Mouse (Mus musculus) heart, postnatal 36 days (tissue): ENCODE results near the gene Orai3. TPM values are rescaled to one million over a fixed set of nuclear protein-coding genes. Genes with fewer than 3 reads are reported as not detected.
"Not testable (repeated sequence)": the region's sequence is repeated elsewhere in the genome, so short reads cannot be mapped to it uniquely, and the experiment has no call there.

Experiments
- DNase-seq, 2 experiments: peaks; one replicate each; pipeline ENCODE4 v3.0.0; 2021 to 2022
- intact Hi-C: fragments of 180-260 bp; cut with DNase I; formaldehyde crosslinking; loops from one replicate; pipeline ENCODE4 v1.15.1; 2025
- total RNA-seq, 2 experiments: library from RNA; stranded (reverse); gene quantifications; 2 replicates each; pipeline ENCODE4 v1.2.3; 2021

Gene Orai3
- total RNA-seq, 2 experiments from 2014 or later, result 22.1 to 22.6 TPM

GRCm38 (mm10) chr7:127761026-127761425, 8.6 kb upstream of the Orai3 start:
- intact Hi-C loops, result loop anchor here (1.0 to 10.0 kb wide), 2 partner anchors 86 to 276 kb away; no protein-coding TSS in a partner anchor
- peak; percentile 79 to 81 for DNase-seq

GRCm38 (mm10) chr7:127763642-127764041, 6.0 kb upstream of the Orai3 start:
- DNase-seq, result no peak
- intact Hi-C loops, result loop anchor here (10.0 kb wide), 1 partner anchor 279 kb away; no protein-coding TSS in a partner anchor

- intact Hi-C loops, result loop anchor here (2.0 to 10.0 kb wide), 3 partner anchors 53 to 281 kb away; partner anchors contain the start of genes Ccdc189, Ctf1 and Rnf40
Observed at GRCm38 (mm10) chr7:127765756-127766155, 3.9 kb upstream of the Orai3 start.

GRCm38 (mm10) chr7:127766851-127767609, 2.6 kb upstream of the Orai3 start:
- intact Hi-C loops, result loop anchor here (2.0 to 10.0 kb wide), 3 partner anchors 54 to 282 kb away; partner anchors contain the start of genes Ccdc189, Ctf1 and Rnf40
- no peak for DNase-seq

More at GRCm38 (mm10) chr7:127765756-127766155, 3.9 kb upstream of the Orai3 start:
- no peak for DNase-seq

GRCm38 (mm10) chr7:127767671-127768345, 1.8 kb upstream of the Orai3 start:
- no peak for DNase-seq
- intact Hi-C loops, result loop anchor here (2.0 to 10.0 kb wide), 3 partner anchors 55 to 283 kb away; partner anchors contain the start of genes Ccdc189, Ctf1 and Rnf40

GRCm38 (mm10) chr7:127768346-127768996, 1.1 kb upstream of the Orai3 start:
- peak; percentile 18 to 25 for DNase-seq
- intact Hi-C loops, result loop anchor here (5.0 to 10.0 kb wide), 2 partner anchors 181 to 284 kb away; partner anchors contain the start of genes Ccdc189 and Rnf40

- peak; percentile 93 to 96 for DNase-seq
- intact Hi-C loops, result loop anchor here (5.0 to 10.0 kb wide), 2 partner anchors 182 to 284 kb away; partner anchors contain the start of genes Ccdc189 and Rnf40
Observed at GRCm38 (mm10) chr7:127768997-127769593, 520 bp upstream of the Orai3 start.

- peak in 1 of 2 experiments; percentile 22 for DNase-seq
- intact Hi-C loops, result no loop called here
Observed at GRCm38 (mm10) chr7:127770039-127770905, 657 bp downstream of the Orai3 start.

GRCm38 (mm10) chr7:127771262-127771661, 1.6 kb downstream of the Orai3 start:
- intact Hi-C loops, result no loop called here
- no peak for DNase-seq

GRCm38 (mm10) chr7:127772080-127772479, 2.5 kb downstream of the Orai3 start:
- DNase-seq, result no peak
- intact Hi-C loops, result no loop called here

- intact Hi-C loops, result no loop called here
- DNase-seq, result no peak
Observed at GRCm38 (mm10) chr7:127772557-127772956, 2.9 kb downstream of the Orai3 start.

- intact Hi-C loops, result no loop called here
Observed at GRCm38 (mm10) chr7:127773664-127774384, 4.2 kb downstream of the Orai3 start.

GRCm38 (mm10) chr7:127775837-127776236, 6.2 kb downstream of the Orai3 start:
- intact Hi-C loops, result loop anchor here (5.0 kb wide), 1 partner anchor 101 kb away; the partner anchor contains the start of genes Zfp646 and Zfp668
- DNase-seq, result not testable (repeated sequence)

More at GRCm38 (mm10) chr7:127773664-127774384, 4.2 kb downstream of the Orai3 start:
- peak; percentile 48 to 65 for DNase-seq

- DNase-seq, result peak; percentile 91 to 93
- intact Hi-C loops, result loop anchor here (5.0 kb wide), 1 partner anchor 101 kb away; the partner anchor contains the start of genes Zfp646 and Zfp668
Observed at GRCm38 (mm10) chr7:127776426-127776825, 6.8 kb downstream of the Orai3 start, which contains the start of gene Setd1a. Gene Setd1a, plus strand, starts transcription at chr7:127776670.

- DNase-seq, result peak; percentile 96 to 98
Observed at GRCm38 (mm10) chr7:127776878-127777473, 7.4 kb downstream of the Orai3 start.

GRCm38 (mm10) chr7:127777474-127778266, 8.1 kb downstream of the Orai3 start:
- intact Hi-C loops, result loop anchor here (2.0 to 5.0 kb wide), 2 partner anchors 17 to 100 kb away; partner anchors contain the start of genes Zfp646 and Zfp668

More at GRCm38 (mm10) chr7:127776878-127777473, 7.4 kb downstream of the Orai3 start:
- intact Hi-C loops, result loop anchor here (5.0 kb wide), 1 partner anchor 100 kb away; the partner anchor contains the start of genes Zfp646 and Zfp668

More at GRCm38 (mm10) chr7:127777474-127778266, 8.1 kb downstream of the Orai3 start:
- DNase-seq, result peak; percentile 54 to 64
